Mouse (Mus musculus): Measurements from ENCODE around the gene Rhbdd3. TPM values are rescaled to one million over a fixed set of nuclear protein-coding genes. Genes with fewer than 3 reads are reported as not detected.

The Rhbdd3 gene
- polyA plus RNA-seq, 1 experiment: 13.8 TPM

DNA sequence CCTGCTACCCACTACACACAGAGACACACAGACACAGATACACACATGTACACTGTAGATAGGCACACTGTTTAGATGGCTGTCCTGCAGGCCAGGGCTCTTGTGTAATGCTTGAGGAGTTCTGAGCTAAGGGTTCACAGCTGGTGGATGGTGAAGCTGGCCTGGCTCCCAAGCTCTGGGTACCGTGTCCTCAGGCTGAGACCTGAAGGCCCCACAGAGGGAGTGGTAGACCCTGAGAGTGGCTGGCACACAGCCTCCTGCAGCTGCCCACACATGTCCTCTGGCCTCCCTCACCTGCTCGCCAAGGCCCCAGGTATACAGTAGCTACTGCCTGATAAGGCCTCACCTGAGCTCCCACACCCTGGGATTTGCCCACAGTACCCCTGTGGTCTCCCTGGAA lies 43.2 kb downstream of the Rhbdd3 start:
- Histone ChIP-seq H3K4me1 (ENCODE audit: control insufficient read depth, insufficient read depth, low read length) (peaks cover 2% of the 10 kb centered on the region; the same call in 1 of the 2 replicates), H3K27ac (ENCODE audit: control insufficient read depth, insufficient read depth, low read depth, low read length, poor library complexity) (no peak overlapping the region), H3K4me3 (replicated peaks; ENCODE audit: control insufficient read depth, low read depth, low read length) (no peak overlapping the region)
- 65% methylated on average over 2 of the region's 2 CpGs for WGBS
- TF ChIP-seq CTCF (IDR thresholded peaks at IDR 0.05; ENCODE audit: control insufficient read depth, insufficient read depth, low read length) (no peak), POLR2A (IDR thresholded peaks at IDR 0.05; ENCODE audit: borderline replicate concordance, control insufficient read depth, low read depth, low read length) (no peak)

GRCm38 (mm10) chr11:5145600-5145999 lies 46.9 kb downstream of the Rhbdd3 start:
- Histone ChIP-seq H3K27ac (ENCODE audit: control insufficient read depth, insufficient read depth, low read depth, low read length, poor library complexity) (no peak overlapping the region), H3K4me1 (ENCODE audit: control insufficient read depth, insufficient read depth, low read length) (peaks cover 5% of the 10 kb centered on the region; the same call in 1 of the 2 replicates), H3K4me3 (replicated peaks; ENCODE audit: control insufficient read depth, low read depth, low read length) (no peak overlapping the region)
- WGBS: 67% methylated on average over 3 of the region's 3 CpGs
- TF ChIP-seq POLR2A (IDR thresholded peaks at IDR 0.05; ENCODE audit: borderline replicate concordance, control insufficient read depth, low read depth, low read length) (no peak), CTCF (IDR thresholded peaks at IDR 0.05; ENCODE audit: control insufficient read depth, insufficient read depth, low read length) (no peak)

- Histone ChIP-seq H3K27ac (ENCODE audit: control insufficient read depth, insufficient read depth, low read depth, low read length, poor library complexity) (peak overlapping the region; percentile 69), H3K4me3 (replicated peaks; ENCODE audit: control insufficient read depth, low read depth, low read length) (no peak overlapping the region)
- TF ChIP-seq CTCF (IDR thresholded peaks at IDR 0.05; ENCODE audit: control insufficient read depth, insufficient read depth, low read length) (no peak), POLR2A (IDR thresholded peaks at IDR 0.05; ENCODE audit: borderline replicate concordance, control insufficient read depth, low read depth, low read length) (no peak)
Measured at GRCm38 (mm10) chr11:5149249-5149648, 50.5 kb downstream of the Rhbdd3 start.

DNA sequence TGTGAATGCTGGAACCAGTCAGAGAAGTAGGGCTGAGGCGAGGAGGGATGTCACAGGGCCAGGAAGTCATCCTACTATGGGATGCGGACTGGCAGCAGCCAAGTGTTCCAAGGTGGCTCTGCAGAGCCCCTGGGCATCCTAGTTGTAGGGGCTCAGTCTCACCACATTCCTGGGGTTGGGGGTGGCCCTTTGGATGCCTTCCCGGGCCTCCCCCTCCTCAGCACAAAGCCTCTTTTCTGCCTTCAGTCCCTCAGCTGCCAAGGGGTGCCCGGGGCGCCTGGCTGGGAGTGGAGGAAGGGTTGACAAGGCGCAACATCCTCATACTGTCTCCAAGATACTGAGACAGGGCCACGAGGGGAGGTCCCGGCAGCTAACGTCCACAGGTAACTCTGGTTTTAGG lies 51.2 kb downstream of the Rhbdd3 start:
- 46% methylated on average over 9 of the region's 9 CpGs for WGBS

More at GRCm38 (mm10) chr11:5149249-5149648, 50.5 kb downstream of the Rhbdd3 start:
- H3K4me1 ChIP-seq (ENCODE audit: control insufficient read depth, insufficient read depth, low read length): peaks cover 5% of the 10 kb centered on the region; the same call in 1 of the 2 replicates
- 4% methylated on average over 7 of the region's 7 CpGs for WGBS

DNA sequence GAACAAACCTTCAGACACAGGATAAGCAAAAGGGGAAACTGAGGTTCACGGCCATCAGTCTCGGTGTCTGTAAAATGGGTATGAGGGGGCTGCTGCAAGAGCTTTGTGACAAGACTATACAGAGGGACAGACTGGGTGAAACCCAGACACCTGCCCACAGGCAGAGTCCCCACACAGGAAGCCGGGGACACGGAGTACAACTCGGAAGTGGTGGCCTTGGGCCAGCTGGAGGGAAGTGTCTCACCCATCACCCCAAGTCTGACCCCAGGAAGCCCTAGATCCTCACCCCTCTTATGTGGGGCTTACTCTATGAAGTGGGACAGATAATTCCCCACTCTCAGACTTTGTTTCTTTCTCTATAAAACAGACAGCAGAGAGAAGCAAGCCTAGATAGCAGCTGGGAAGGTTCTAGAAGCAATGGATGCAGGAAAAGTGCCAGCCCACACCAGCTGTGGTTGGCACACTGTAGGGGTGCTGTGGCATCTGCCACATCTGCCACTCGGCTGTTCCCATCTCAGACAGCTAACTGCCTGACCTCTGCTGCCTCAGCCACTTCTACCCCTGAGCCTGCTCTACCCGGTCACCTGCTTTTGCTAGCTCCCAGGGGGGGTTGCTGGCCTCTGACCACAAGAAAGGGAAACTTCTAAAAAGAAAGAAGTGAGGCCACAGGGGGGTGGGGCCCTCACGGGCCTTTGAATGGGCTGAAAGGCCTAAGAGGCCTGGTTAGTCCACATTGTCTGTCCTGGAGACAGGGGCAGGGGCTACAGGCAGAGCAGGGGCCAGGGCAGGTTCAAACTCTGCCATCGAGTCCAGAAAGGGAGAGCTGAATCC lies 51.9 kb downstream of the Rhbdd3 start:
- 20% methylated on average over 9 of the region's 9 CpGs for WGBS
- Histone ChIP-seq H3K4me1 (ENCODE audit: control insufficient read depth, insufficient read depth, low read length) (peaks cover 5% of the 10 kb centered on the region; the same call in 1 of the 2 replicates), H3K4me3 (replicated peaks; ENCODE audit: control insufficient read depth, low read depth, low read length) (no peak overlapping the region), H3K27ac (ENCODE audit: control insufficient read depth, insufficient read depth, low read depth, low read length, poor library complexity) (peak overlapping the region; percentile 43)
- TF ChIP-seq POLR2A (IDR thresholded peaks at IDR 0.05; ENCODE audit: borderline replicate concordance, control insufficient read depth, low read depth, low read length): no peak
- no peak for TF ChIP-seq CTCF (IDR thresholded peaks at IDR 0.05; ENCODE audit: control insufficient read depth, insufficient read depth, low read length)

More for the DNA sequence above, 51.2 kb downstream of the Rhbdd3 start:
- TF ChIP-seq CTCF (IDR thresholded peaks at IDR 0.05; ENCODE audit: control insufficient read depth, insufficient read depth, low read length) (no peak), POLR2A (IDR thresholded peaks at IDR 0.05; ENCODE audit: borderline replicate concordance, control insufficient read depth, low read depth, low read length) (no peak)
- Histone ChIP-seq H3K27ac (ENCODE audit: control insufficient read depth, insufficient read depth, low read depth, low read length, poor library complexity) (peak overlapping the region; percentile 43), H3K4me3 (replicated peaks; ENCODE audit: control insufficient read depth, low read depth, low read length) (no peak overlapping the region), H3K4me1 (ENCODE audit: control insufficient read depth, insufficient read depth, low read length) (peaks cover 5% of the 10 kb centered on the region; the same call in 1 of the 2 replicates)

- TF ChIP-seq POLR2A (IDR thresholded peaks at IDR 0.05; ENCODE audit: borderline replicate concordance, control insufficient read depth, low read depth, low read length) (no peak), CTCF (IDR thresholded peaks at IDR 0.05; ENCODE audit: control insufficient read depth, insufficient read depth, low read length) (no peak)
- 23% methylated on average over 4 of the region's 4 CpGs for WGBS
- H3K4me1 ChIP-seq (ENCODE audit: control insufficient read depth, insufficient read depth, low read length): peaks cover 5% of the 10 kb centered on the region; the same call in 1 of the 2 replicates
- H3K27ac ChIP-seq (ENCODE audit: control insufficient read depth, insufficient read depth, low read depth, low read length, poor library complexity): peak overlapping the region; percentile 26; the same call in 1 of the 2 replicates
- H3K4me3 ChIP-seq (replicated peaks; ENCODE audit: control insufficient read depth, low read depth, low read length): no peak overlapping the region
Measured at GRCm38 (mm10) chr11:5151247-5151630, 52.5 kb downstream of the Rhbdd3 start.

DNA sequence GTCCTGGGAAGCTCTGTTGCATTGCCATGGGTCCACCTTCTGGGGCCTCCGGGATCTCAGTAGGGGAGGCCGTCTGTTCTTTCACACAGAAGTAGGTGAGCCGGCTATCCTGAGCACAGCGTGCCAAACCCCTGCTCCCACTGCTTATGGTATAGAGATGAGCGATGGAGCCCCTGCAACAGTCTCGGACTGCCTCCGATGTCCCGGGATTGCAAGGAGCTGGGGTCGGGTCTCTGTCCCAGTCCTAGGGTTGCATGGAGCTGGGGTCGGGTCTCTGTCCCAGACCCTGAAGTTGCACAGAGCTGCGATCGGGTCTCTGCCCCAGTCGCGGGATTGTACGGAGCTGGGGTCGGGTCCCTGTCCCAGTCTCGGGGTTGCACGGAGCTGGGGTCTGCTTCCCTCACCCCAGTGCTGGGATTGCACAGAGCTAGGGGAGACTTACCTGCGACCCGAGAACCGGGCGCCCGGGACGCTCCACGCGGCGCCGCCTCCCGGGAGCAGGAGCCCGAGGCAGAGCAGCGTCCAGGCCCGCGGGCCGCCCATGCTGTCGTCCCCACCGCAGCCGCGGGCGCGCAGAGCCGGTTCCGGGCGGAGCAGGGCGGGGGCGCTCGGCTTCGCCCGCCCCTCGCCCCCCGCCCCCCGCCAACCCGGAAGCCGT lies 53.1 kb downstream of the Rhbdd3 start, which contains the start of gene Emid1:
Gene Emid1, minus strand, starts transcription at position 578 of the 658 bp plus-strand sequence.
- peak within 1 kb of the TSS; percentile 60 for H3K4me3 ChIP-seq (replicated peaks; ENCODE audit: control insufficient read depth, low read depth, low read length)
- H3K27ac ChIP-seq (ENCODE audit: control insufficient read depth, insufficient read depth, low read depth, low read length, poor library complexity): peak within 1 kb of the TSS; percentile 26; the same call in 1 of the 2 replicates
- WGBS: under 1% methylated on average over 53 of the region's 53 CpGs
- TF ChIP-seq CTCF (IDR thresholded peaks at IDR 0.05; ENCODE audit: control insufficient read depth, insufficient read depth, low read length) (no peak), POLR2A (IDR thresholded peaks at IDR 0.05; ENCODE audit: borderline replicate concordance, control insufficient read depth, low read depth, low read length) (peak; percentile 14; the same call in 1 of the 2 replicates)
- H3K4me1 ChIP-seq (ENCODE audit: control insufficient read depth, insufficient read depth, low read length): peaks cover 5% of the 10 kb centered on the region; the same call in 1 of the 2 replicates

All from bone marrow, adult 2 months (tissue).